Mouse (Mus musculus) CH12.LX (cell line): ENCODE data around the gene Cfap45. TPM values are rescaled to one million over a fixed set of nuclear protein-coding genes. Genes with fewer than 3 reads are reported as not detected.

Source experiments
- DNase-seq: peaks from one replicate; pipeline ENCODE4 v3.0.0-alpha.2; 2013; ENCODE audit errors: extremely low read depth
- H3K27ac ChIP-seq: 2 replicates; pipeline ENCODE4 v1.5.1; 2012; ENCODE audit warnings: low read depth, mild to moderate bottlenecking, control low read depth, moderate library complexity; ENCODE audit not compliant: insufficient read depth
- H3K27me3 ChIP-seq: replicated peaks from 2 replicates; pipeline ENCODE3; 2012; ENCODE audit warnings: inconsistent platforms
- H3K36me3 ChIP-seq, 2 experiments: replicated peaks in 1 of 2; 2 replicates each; pipeline versions ENCODE3 to v1.6.1; 2012; ENCODE audit warnings: inconsistent platforms in 1 of 2, low read length in 1 of 2, mild to moderate bottlenecking in 1 of 2, mixed read lengths in 1 of 2, moderate library complexity in 1 of 2; ENCODE audit not compliant: control insufficient read depth in 1 of 2, insufficient read depth in 1 of 2
- H3K4me1 ChIP-seq, 2 experiments: 2 replicates each; pipeline ENCODE4 v1.6.1; 2012; ENCODE audit warnings: inconsistent platforms in 1 of 2, moderate library complexity in 1 of 2; ENCODE audit not compliant: insufficient read depth in 2 of 2, control insufficient read depth in 1 of 2
- H3K4me2 ChIP-seq: 2 replicates; pipeline ENCODE4 v1.6.1; 2012; ENCODE audit warnings: low read depth, mild to moderate bottlenecking, control low read depth; ENCODE audit not compliant: poor library complexity, insufficient read depth, severe bottlenecking
- H3K4me3 ChIP-seq, 3 experiments: fragments of 150-350 bp in 1 of 3; sonication (generic) in 1 of 3; replicated peaks in 1 of 3; 2 replicates each; pipeline versions ENCODE3 to v1.5.1; 2011 to 2012; ENCODE audit warnings: low read depth in 2 of 3, low read length in 2 of 3, mild to moderate bottlenecking in 2 of 3, moderate library complexity in 2 of 3, control low read depth in 1 of 3, improper control_type of control experiment in 1 of 3, inconsistent platforms in 1 of 3, mixed read lengths in 1 of 3; ENCODE audit not compliant: poor library complexity in 1 of 3
- H3K79me2 ChIP-seq: replicated peaks from 2 replicates; pipeline ENCODE4 v1.6.1; 2012; ENCODE audit warnings: mild to moderate bottlenecking, moderate library complexity; ENCODE audit not compliant: control insufficient read depth, poor library complexity, insufficient read depth, severe bottlenecking; ENCODE audit errors: extremely low read depth
- H3K9ac ChIP-seq: 2 replicates; pipeline ENCODE4 v1.6.1; 2012; ENCODE audit warnings: low read depth, mild to moderate bottlenecking, control low read depth, moderate library complexity; ENCODE audit not compliant: insufficient read depth
- H3K9me3 ChIP-seq: replicated peaks from 2 replicates; pipeline ENCODE3; 2012; ENCODE audit warnings: low read length, inconsistent platforms, mixed read lengths
- BHLHE40 ChIP-seq: IDR thresholded peaks from 2 replicates; pipeline ENCODE4 v1.6.1; 2011; ENCODE audit warnings: mild to moderate bottlenecking, low read depth, low read length, improper control_type of control experiment
- CHD2 ChIP-seq: IDR thresholded peaks from 2 replicates; pipeline ENCODE4 v1.6.1; 2011; ENCODE audit warnings: low read length, improper control_type of control experiment
- E2F4 ChIP-seq: IDR thresholded peaks from 2 replicates; pipeline ENCODE4 v1.6.1; 2011; ENCODE audit warnings: low read depth, low read length, improper control_type of control experiment; ENCODE audit not compliant: insufficient replicate concordance
- ELF1 ChIP-seq: IDR thresholded peaks from 2 replicates; pipeline ENCODE4 v1.6.1; 2014; ENCODE audit warnings: low read depth, mild to moderate bottlenecking, inconsistent platforms, low read length, improper control_type of control experiment
- EP300 ChIP-seq: IDR thresholded peaks from 2 replicates; pipeline ENCODE4 v1.6.1; 2011; ENCODE audit warnings: low read length, improper control_type of control experiment
- ETS1 ChIP-seq: conservative IDR thresholded peaks from 2 replicates; pipeline ENCODE4 v1.6.1; 2012; ENCODE audit warnings: low read depth, mild to moderate bottlenecking, inconsistent platforms, low read length, improper control_type of control experiment, moderate library complexity
- HCFC1 ChIP-seq: IDR thresholded peaks from 2 replicates; pipeline ENCODE4 v1.6.1; 2012; ENCODE audit warnings: low read depth, mild to moderate bottlenecking, inconsistent platforms, low read length, improper control_type of control experiment
- IRF4 ChIP-seq: IDR thresholded peaks from 2 replicates; pipeline ENCODE4 v1.6.1; 2014; ENCODE audit warnings: low read depth, mild to moderate bottlenecking, inconsistent platforms, low read length, improper control_type of control experiment
- JUN ChIP-seq: IDR thresholded peaks from 2 replicates; pipeline ENCODE4 v1.6.1; 2011; ENCODE audit warnings: low read depth, mild to moderate bottlenecking, low read length, improper control_type of control experiment, moderate library complexity; ENCODE audit not compliant: insufficient read depth
- JUND ChIP-seq: conservative IDR thresholded peaks from 2 replicates; pipeline ENCODE4 v1.6.1; 2011; ENCODE audit warnings: low read depth, low read length, improper control_type of control experiment
- MAX ChIP-seq: IDR thresholded peaks from 2 replicates; pipeline ENCODE4 v1.6.1; 2011; ENCODE audit warnings: low read length, improper control_type of control experiment
- MAZ ChIP-seq: IDR thresholded peaks from 2 replicates; pipeline ENCODE4 v1.6.1; 2012; ENCODE audit warnings: low read depth, mild to moderate bottlenecking, inconsistent platforms, low read length, improper control_type of control experiment, moderate library complexity
- MEF2A ChIP-seq: IDR thresholded peaks from 2 replicates; pipeline ENCODE4 v1.6.1; 2014; ENCODE audit warnings: low read depth, mild to moderate bottlenecking, inconsistent platforms, low read length, improper control_type of control experiment, borderline replicate concordance
- MXI1 ChIP-seq: IDR thresholded peaks from 2 replicates; pipeline ENCODE4 v1.6.1; 2011; ENCODE audit warnings: mild to moderate bottlenecking, low read depth, low read length, improper control_type of control experiment
- MYC ChIP-seq: IDR thresholded peaks from 2 replicates; pipeline ENCODE4 v1.6.1; 2011; ENCODE audit warnings: low read depth, mild to moderate bottlenecking, improper control_type of control experiment, low read length
- NELFE ChIP-seq: IDR thresholded peaks from 2 replicates; pipeline ENCODE4 v1.6.1; 2011; ENCODE audit warnings: low read depth, low read length, improper control_type of control experiment
- NRF1 ChIP-seq: IDR thresholded peaks from 2 replicates; pipeline ENCODE4 v1.6.1; 2014; ENCODE audit warnings: low read depth, mild to moderate bottlenecking, inconsistent platforms, low read length, improper control_type of control experiment, moderate library complexity
- POLR2A ChIP-seq: IDR thresholded peaks from 2 replicates; pipeline ENCODE4 v1.6.1; 2011; ENCODE audit warnings: low read depth, mild to moderate bottlenecking, improper control_type of control experiment, low read length
- POLR2AphosphoS2 ChIP-seq: IDR thresholded peaks from 2 replicates; pipeline ENCODE4 v1.6.1; 2011; ENCODE audit warnings: low read depth, low read length, improper control_type of control experiment
- RCOR1 ChIP-seq: conservative IDR thresholded peaks from 2 replicates; pipeline ENCODE4 v1.6.1; 2012; ENCODE audit warnings: low read depth, mild to moderate bottlenecking, inconsistent platforms, low read length, improper control_type of control experiment
- SIN3A ChIP-seq: IDR thresholded peaks from 2 replicates; pipeline ENCODE4 v1.6.1; 2012; ENCODE audit warnings: low read length, improper control_type of control experiment, inconsistent platforms
- TBP ChIP-seq: conservative IDR thresholded peaks from 2 replicates; pipeline ENCODE4 v1.6.1; 2011; ENCODE audit warnings: low read depth, low read length, improper control_type of control experiment
- TCF12 ChIP-seq: IDR thresholded peaks from 2 replicates; pipeline ENCODE4 v1.6.1; 2014; ENCODE audit warnings: low read depth, mild to moderate bottlenecking, inconsistent platforms, low read length, improper control_type of control experiment
- dilution Hi-C: fragments of 300-500 bp; cut with MboI; formaldehyde crosslinking; loops from 2 replicates; pipeline ENCODE4 v1.14.3; 2020; ENCODE audit warnings: low sequenced_read_pairs; ENCODE audit not compliant: extremely low pct_unique_long_range_greater_than_20kb, extremely low pct_ligation_motif_present
- in situ Hi-C: fragments of 300-500 bp; cut with MboI; formaldehyde crosslinking; loops from 3 replicates; pipeline ENCODE4 v1.14.3; 2019; ENCODE audit warnings: low sequenced_read_pairs, low pct_ligation_motif_present, low pct_unique_long_range_greater_than_20kb, mixed read lengths
- polyA plus RNA-seq: library from polyadenylated mRNA; unstranded; fragments of >175 nt; gene quantifications from 2 replicates; pipeline ENCODE4 v1.2.1, GENCODE M21; 2012; ENCODE audit warnings: low read depth; ENCODE audit not compliant: insufficient read length
- total RNA-seq, 2 experiments: library from RNA; depleted of rRNA; stranded (reverse); fragments of 300-350 nt in 1 of 2; fragments of >200 nt in 1 of 2; gene quantifications; 2 replicates each; pipeline ENCODE4 v1.2.3; 2012 to 2014

Cfap45 gene
- total and polyA plus RNA-seq, 3 experiments: not detected

DNA sequence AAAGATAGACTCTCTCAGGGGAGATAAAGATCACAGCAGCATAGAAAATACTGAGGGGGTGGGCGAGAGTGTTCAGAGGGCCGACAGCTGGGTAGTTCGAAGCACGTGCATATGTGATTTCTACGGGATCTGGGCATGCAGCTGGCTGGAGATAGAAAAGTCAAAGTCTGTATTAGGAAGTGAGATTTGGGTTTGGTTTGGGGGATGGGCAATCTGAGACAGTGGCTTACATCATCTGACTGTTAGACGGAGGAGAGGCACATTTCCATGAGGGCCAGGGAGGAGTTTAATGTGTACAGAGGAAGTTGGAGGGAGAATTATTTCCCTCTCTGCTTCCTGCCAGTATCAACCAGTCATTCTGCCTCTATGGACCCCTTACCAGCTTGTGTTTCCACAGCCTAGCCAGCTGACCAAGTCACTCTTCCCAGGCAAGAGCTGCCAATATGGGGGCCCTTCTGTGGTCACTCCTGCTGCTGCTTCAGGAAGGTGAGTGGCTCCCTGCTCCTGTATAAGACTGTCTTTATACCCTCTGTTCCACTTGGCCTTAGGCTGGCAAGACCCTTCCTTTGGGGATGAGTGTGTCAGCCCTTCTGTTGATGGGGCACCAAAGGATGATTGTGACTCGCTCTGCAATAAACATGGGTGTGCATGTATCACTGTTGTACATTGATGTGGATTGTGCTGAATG lies 45.4 kb upstream of the Cfap45 start, which contains the start of gene Slamf9:
Gene Slamf9 (plus strand): TSS at position 305 of the 688 bp plus-strand sequence.
- peak; percentile 90 for DNase-seq
- H3K27ac ChIP-seq: peak within 1 kb of the TSS; percentile 51
- H3K9ac ChIP-seq: peak within 1 kb of the TSS; percentile 87
- peak within 1 kb of the TSS; percentile 98 for H3K4me2 ChIP-seq
- peaks cover 25 to 42% of the 10 kb centered on the region in 2 experiments for H3K4me1 ChIP-seq
- H3K27me3 ChIP-seq: no peaks in the 10 kb centered on the region
- H3K79me2 ChIP-seq: no peaks in the 10 kb centered on the region
- TF ChIP-seq TBP (peak; percentile 63), MYC (peak; percentile 91), MAZ (peak; percentile 73), IRF4 (peak; percentile 86; the same call in 1 of the 2 replicates), CHD2 (peak; percentile 88), POLR2A (peak; percentile 45; the same call in 1 of the 2 replicates), ETS1 (peak; percentile 89), MEF2A (no peak; the same call in 1 of the 2 replicates), NRF1 (no peak), SIN3A (no peak; the same call in 1 of the 2 replicates), BHLHE40 (peak; percentile 96), MAX (peak; percentile 73), RCOR1 (peak; percentile 49; the same call in 1 of the 2 replicates), JUND (peak; percentile 67), JUN (peak; percentile 63), E2F4 (no peak), NELFE (peak; percentile 51; the same call in 1 of the 2 replicates), ELF1 (peak; percentile 40; the same call in 1 of the 2 replicates), MXI1 (peak; percentile 61; the same call in 1 of the 2 replicates), EP300 (peak; percentile 83), POLR2AphosphoS2 (no peak), HCFC1 (peak; percentile 44; the same call in 1 of the 2 replicates), TCF12 (peak; percentile 76)
- TF ChIP-seq, all 38 proteins: peak for 18
- Histone ChIP-seq H3K36me3 (peaks cover 0 to 33% of the 10 kb centered on the region in 2 experiments), H3K4me3 (peak within 1 kb of the TSS; percentile 46 to 67 (median 59)), H3K9me3 (peaks cover 4% of the 10 kb centered on the region)
- in situ Hi-C loops: no loop called here
- dilution Hi-C loops: no loop called here
